Mouse (Mus musculus): ENCODE results near the gene Rsph9. TPM values are rescaled to one million over a fixed set of nuclear protein-coding genes. Genes with fewer than 3 reads are reported as not detected.

The Rsph9 gene
- polyA plus RNA-seq, 1 experiment from 2014 or later, result 10.0 TPM

- H3K36me3 ChIP-seq, result no peaks in the 10 kb centered on the region
- H3K4me3 ChIP-seq, result no peak overlapping the region
- WGBS, result 64% methylated on average over 5 of the region's 5 CpGs
- peaks cover 49% of the 10 kb centered on the region for H3K4me1 ChIP-seq
- no peak for DNase-seq (ENCODE audit: low spot score)
- peak overlapping the region; percentile 74 for H3K27ac ChIP-seq
- H3K9me3 ChIP-seq (replicated peaks), result no peaks in the 10 kb centered on the region
- H3K27me3 ChIP-seq (ENCODE audit: low read depth, poor library complexity, severe bottlenecking), result no peaks in the 10 kb centered on the region
Observed at GRCm38 (mm10) chr17:46081042-46081441, 63.0 kb downstream of the Rsph9 start.

GRCm38 (mm10) chr17:46080388-46080787 lies 63.6 kb downstream of the Rsph9 start:
- 76% methylated on average over 7 of the region's 7 CpGs for WGBS
- Histone ChIP-seq H3K9me3 (replicated peaks) (no peaks in the 10 kb centered on the region), H3K36me3 (no peaks in the 10 kb centered on the region), H3K27ac (peak overlapping the region; percentile 46), H3K4me3 (no peak overlapping the region), H3K27me3 (ENCODE audit: low read depth, poor library complexity, severe bottlenecking) (no peaks in the 10 kb centered on the region), H3K4me1 (peaks cover 46% of the 10 kb centered on the region)
- no peak for DNase-seq (ENCODE audit: low spot score)

GRCm38 (mm10) chr17:46079037-46079436 lies 65.0 kb downstream of the Rsph9 start:
- Histone ChIP-seq H3K9me3 (replicated peaks) (no peaks in the 10 kb centered on the region), H3K4me3 (no peak overlapping the region), H3K27ac (no peak overlapping the region), H3K36me3 (no peaks in the 10 kb centered on the region), H3K4me1 (peaks cover 46% of the 10 kb centered on the region), H3K27me3 (ENCODE audit: low read depth, poor library complexity, severe bottlenecking) (no peaks in the 10 kb centered on the region)
- DNase-seq (ENCODE audit: low spot score), result no peak
- WGBS, result 76% methylated on average over 2 of the region's 2 CpGs

- H3K27me3 ChIP-seq (ENCODE audit: low read depth, poor library complexity, severe bottlenecking), result no peaks in the 10 kb centered on the region
- H3K27ac ChIP-seq, result no peak overlapping the region
- no peak overlapping the region for H3K4me3 ChIP-seq
- no peaks in the 10 kb centered on the region for H3K36me3 ChIP-seq
- H3K9me3 ChIP-seq (replicated peaks), result no peaks in the 10 kb centered on the region
- no peak for DNase-seq (ENCODE audit: low spot score)
- H3K4me1 ChIP-seq, result peaks cover 48% of the 10 kb centered on the region
- WGBS, result 94% methylated on average over 12 of the region's 12 CpGs
Observed at GRCm38 (mm10) chr17:46077921-46078534, 66.0 kb downstream of the Rsph9 start.

GRCm38 (mm10) chr17:46076260-46076551 lies 67.8 kb downstream of the Rsph9 start:
- Histone ChIP-seq H3K4me1 (peaks cover 41% of the 10 kb centered on the region), H3K27ac (peak overlapping the region; percentile 59), H3K36me3 (no peaks in the 10 kb centered on the region), H3K27me3 (ENCODE audit: low read depth, poor library complexity, severe bottlenecking) (no peaks in the 10 kb centered on the region), H3K9me3 (replicated peaks) (no peaks in the 10 kb centered on the region), H3K4me3 (no peak overlapping the region)
- 75% methylated on average over 1 of the region's 1 CpGs for WGBS
- no peak for DNase-seq (ENCODE audit: low spot score)

GRCm38 (mm10) chr17:46075551-46076259 lies 68.3 kb downstream of the Rsph9 start:
- no peaks in the 10 kb centered on the region for H3K9me3 ChIP-seq (replicated peaks)
- no peak for DNase-seq (ENCODE audit: low spot score)

GRCm38 (mm10) chr17:46075116-46075485 lies 68.9 kb downstream of the Rsph9 start:
- Histone ChIP-seq H3K4me1 (peaks cover 32% of the 10 kb centered on the region), H3K36me3 (no peaks in the 10 kb centered on the region), H3K27me3 (ENCODE audit: low read depth, poor library complexity, severe bottlenecking) (no peaks in the 10 kb centered on the region), H3K4me3 (no peak overlapping the region), H3K27ac (no peak overlapping the region), H3K9me3 (replicated peaks) (no peaks in the 10 kb centered on the region)
- 38% methylated on average over 3 of the region's 3 CpGs for WGBS
- DNase-seq (ENCODE audit: low spot score), result peak; percentile 55

More at GRCm38 (mm10) chr17:46075551-46076259, 68.3 kb downstream of the Rsph9 start:
- no peaks in the 10 kb centered on the region for H3K27me3 ChIP-seq (ENCODE audit: low read depth, poor library complexity, severe bottlenecking)
- no peak overlapping the region for H3K4me3 ChIP-seq
- peaks cover 36% of the 10 kb centered on the region for H3K4me1 ChIP-seq
- peak overlapping the region; percentile 59 for H3K27ac ChIP-seq
- H3K36me3 ChIP-seq, result no peaks in the 10 kb centered on the region
- 79% methylated on average over 5 of the region's 5 CpGs for WGBS

GRCm38 (mm10) chr17:46074398-46075115 lies 69.5 kb downstream of the Rsph9 start:
- H3K4me3 ChIP-seq, result 0 out of 2 replicates have a peak overlapping the region, but pooled peaks have one; percentile 15
- H3K27me3 ChIP-seq (ENCODE audit: low read depth, poor library complexity, severe bottlenecking), result no peaks in the 10 kb centered on the region
- H3K4me1 ChIP-seq, result peaks cover 37% of the 10 kb centered on the region
- H3K9me3 ChIP-seq (replicated peaks), result no peaks in the 10 kb centered on the region
- no peaks in the 10 kb centered on the region for H3K36me3 ChIP-seq
- no peak for DNase-seq (ENCODE audit: low spot score)
- 78% methylated on average over 7 of the region's 7 CpGs for WGBS
- peak overlapping the region; percentile 75 for H3K27ac ChIP-seq

- Histone ChIP-seq H3K4me3 (0 out of 2 replicates have a peak overlapping the region, but pooled peaks have one; percentile 15), H3K36me3 (no peaks in the 10 kb centered on the region), H3K9me3 (replicated peaks) (no peaks in the 10 kb centered on the region), H3K4me1 (peaks cover 38% of the 10 kb centered on the region), H3K27me3 (ENCODE audit: low read depth, poor library complexity, severe bottlenecking) (no peaks in the 10 kb centered on the region), H3K27ac (peak overlapping the region; percentile 75)
- DNase-seq (ENCODE audit: low spot score), result peak; percentile 73
- 79% methylated on average over 23 of the region's 23 CpGs for WGBS
Observed at GRCm38 (mm10) chr17:46073730-46074301, 70.2 kb downstream of the Rsph9 start.

Other genes with a start within 250 kb of the Rsph9 start
- gene Vegfa, start 111.8 kb downstream of the Rsph9 start, polyA plus RNA-seq (2016; fragmentation: Nextera tagmentation; extraction: Ambion mirVana), result 2.0 and 3.1 TPM in 2 replicates
- gene Mrps18a, start 33.2 kb downstream of the Rsph9 start, polyA plus RNA-seq (2016; fragmentation: Nextera tagmentation; extraction: Ambion mirVana), result 184 and 192 TPM in 2 replicates
- gene Mad2l1bp, start 9.3 kb upstream of the Rsph9 start, polyA plus RNA-seq (2016; fragmentation: Nextera tagmentation; extraction: Ambion mirVana), result 37.7 and 39.2 TPM in 2 replicates
- gene Gtpbp2, start 16.8 kb upstream of the Rsph9 start, polyA plus RNA-seq (2016; fragmentation: Nextera tagmentation; extraction: Ambion mirVana), result 31.8 and 40.6 TPM in 2 replicates
- 11.4 and 11.5 TPM in 2 replicates for gene Polh, start 58.4 kb upstream of the Rsph9 start, polyA plus RNA-seq (2016; fragmentation: Nextera tagmentation; extraction: Ambion mirVana)
- 72.7 and 78.5 TPM in 2 replicates for gene Xpo5, start 58.6 kb upstream of the Rsph9 start, polyA plus RNA-seq (2016; fragmentation: Nextera tagmentation; extraction: Ambion mirVana)
- 132 and 144 TPM in 2 replicates for gene Polr1c, start 103.8 kb upstream of the Rsph9 start, polyA plus RNA-seq (2016; fragmentation: Nextera tagmentation; extraction: Ambion mirVana)
- 73.0 and 81.9 TPM in 2 replicates for gene Yipf3, start 103.9 kb upstream of the Rsph9 start, polyA plus RNA-seq (2016; fragmentation: Nextera tagmentation; extraction: Ambion mirVana)
- 0.25 and 0.44 TPM in 2 replicates for gene Lrrc73, start 109.3 kb upstream of the Rsph9 start, polyA plus RNA-seq (2016; fragmentation: Nextera tagmentation; extraction: Ambion mirVana)
- gene Tjap1, start 138.8 kb upstream of the Rsph9 start, polyA plus RNA-seq (2016; fragmentation: Nextera tagmentation; extraction: Ambion mirVana), result 60.3 and 61.2 TPM in 2 replicates
- gene Dlk2, start 153.2 kb upstream of the Rsph9 start, polyA plus RNA-seq (2016; fragmentation: Nextera tagmentation; extraction: Ambion mirVana), result 0.65 and 1.3 TPM in 2 replicates
- gene Abcc10, start 184.1 kb upstream of the Rsph9 start, polyA plus RNA-seq (2016; fragmentation: Nextera tagmentation; extraction: Ambion mirVana), result 4.5 and 5.7 TPM in 2 replicates
- 7.9 and 9.4 TPM in 2 replicates for gene Zfp318, start 239.5 kb upstream of the Rsph9 start, polyA plus RNA-seq (2016; fragmentation: Nextera tagmentation; extraction: Ambion mirVana)